Mouse (Mus musculus): ENCODE measurements around the gene Slc47a1. TPM values are rescaled to one million over a fixed set of nuclear protein-coding genes. Genes with fewer than 3 reads are reported as not detected.

Gene Slc47a1
- polyA plus RNA-seq (2012; rRNA removed): 19.4 and 20.3 TPM in 2 replicates

DNA sequence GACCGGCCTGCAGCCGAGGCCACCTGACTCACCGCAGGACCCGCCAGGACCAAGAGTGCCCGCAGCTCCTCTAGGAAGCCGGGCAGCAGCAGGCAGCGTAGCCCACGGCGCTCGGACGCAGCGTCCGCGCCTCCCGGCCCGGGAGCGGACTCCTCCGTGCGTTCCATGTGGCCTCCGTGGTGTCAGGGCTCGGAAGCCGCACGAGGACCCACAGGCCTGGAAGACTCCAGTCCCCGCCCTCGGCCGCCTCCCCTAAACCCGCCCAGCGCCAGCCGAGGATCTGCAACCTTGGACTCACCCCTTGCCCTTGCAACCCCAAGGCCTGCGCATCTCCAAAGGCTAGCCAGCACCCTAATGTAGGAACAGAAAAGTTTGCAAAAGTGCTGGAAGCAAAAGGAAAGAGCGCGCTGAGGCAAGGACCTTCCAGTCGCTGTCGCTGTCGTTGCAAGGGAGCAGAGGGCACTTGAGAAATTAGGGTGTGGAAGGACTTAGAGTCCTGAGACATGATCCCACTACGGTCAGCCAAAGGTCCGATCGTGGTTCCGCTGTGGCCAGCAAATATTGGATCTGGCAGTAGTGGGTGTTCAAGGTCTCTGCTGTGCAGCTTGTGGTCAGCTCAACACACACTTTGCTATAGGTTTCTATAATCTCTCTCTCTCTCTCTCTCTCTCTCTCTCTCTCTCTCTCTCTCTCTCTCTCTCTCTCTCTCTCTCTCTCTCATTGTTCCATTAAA is at the start of gene Slc47a1:
Gene Slc47a1, minus strand, starts transcription at position 465 of the 733 bp plus-strand sequence.

GRCm38 (mm10) chr11:61342505-61343420 is 35.4 kb downstream of the Slc47a1 start, which contains the start of gene Slc47a2:
Gene Slc47a2, minus strand, starts transcription at chr11:61342860.

Other genes with a start within 250 kb of the Slc47a1 start
- gene Usp22, start 203.3 kb downstream of the Slc47a1 start, polyA plus RNA-seq (2012; rRNA removed): 10.6 and 12.3 TPM in 2 replicates
- gene Aldh3a1, start 170.8 kb downstream of the Slc47a1 start, polyA plus RNA-seq (2012; rRNA removed): 0.02 and 0.03 TPM in 2 replicates
- gene Aldh3a2, start 110.9 kb downstream of the Slc47a1 start, polyA plus RNA-seq (2012; rRNA removed): 65.0 and 87.3 TPM in 2 replicates
- 0.02 TPM in 2 replicates for gene Slc47a2, start 35.5 kb downstream of the Slc47a1 start, polyA plus RNA-seq (2012; rRNA removed)
- 0.09 and 0.14 TPM in 2 replicates for gene Rnf112, start 75.8 kb upstream of the Slc47a1 start, polyA plus RNA-seq (2012; rRNA removed)
- 12.1 and 12.7 TPM in 2 replicates for gene Mfap4, start 107.1 kb upstream of the Slc47a1 start, polyA plus RNA-seq (2012; rRNA removed)
- gene Mapk7, start 116.1 kb upstream of the Slc47a1 start, polyA plus RNA-seq (2012; rRNA removed): 6.5 and 8.6 TPM in 2 replicates
- 2.2 and 2.8 TPM in 2 replicates for gene B9d1, start 126.8 kb upstream of the Slc47a1 start, polyA plus RNA-seq (2012; rRNA removed)
- gene Epn2, start 201.3 kb upstream of the Slc47a1 start, polyA plus RNA-seq (2012; rRNA removed): 2.7 TPM in 2 replicates